Mouse (Mus musculus): ENCODE results near the gene Cntn1.

DNA sequence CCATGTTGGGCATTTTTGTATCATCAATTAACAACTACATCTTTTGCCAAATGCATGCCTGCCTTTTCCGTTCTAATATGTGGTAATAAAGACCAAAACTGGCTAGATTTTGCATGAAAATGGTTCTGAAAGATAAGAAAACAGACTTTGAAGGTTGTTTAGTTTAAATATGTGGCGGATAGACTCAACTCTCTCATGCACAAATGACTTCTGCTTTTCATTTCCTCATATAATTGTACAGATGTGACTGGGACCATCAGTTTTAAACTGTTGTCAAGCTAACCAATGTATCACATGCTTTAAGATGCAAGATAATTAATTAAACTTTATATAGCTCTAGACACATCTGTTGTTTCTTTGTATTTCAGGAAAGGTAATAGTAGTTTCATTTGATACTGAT is 290.5 kb downstream of the Cntn1 start:
- TF ChIP-seq GATA2 (IDR thresholded peaks at IDR 0.05; ENCODE audit: borderline replicate concordance, low read depth, low read length) (no peak), CTCF (IDR thresholded peaks at IDR 0.05; ENCODE audit: low read depth, low read length) (no peak), TAL1 (conservative IDR thresholded peaks at IDR 0.05; ENCODE audit: low read depth, low read length) (no peak), POLR2AphosphoS5 (IDR thresholded peaks at IDR 0.05; ENCODE audit: insufficient replicate concordance, low read depth, low read length) (no peak), GATA1 (IDR thresholded peaks at IDR 0.05; ENCODE audit: borderline replicate concordance, low read length) (no peak)

Data from G1E (cell line).